Mouse (Mus musculus) liver, embryonic 14.5 days (tissue): ENCODE data around the gene Trhr2. TPM values are rescaled to one million over a fixed set of nuclear protein-coding genes. Genes with fewer than 3 reads are reported as not detected.
"Not testable (repeated sequence)": the region's sequence is repeated elsewhere in the genome, so short reads cannot be mapped to it uniquely, and the experiment has no call there.

Source experiments
- ATAC-seq: fragments of 200-750 bp; cut with Nextera tagmentation; 2 replicates; pipeline ENCODE4 v1.8.0; 2017; ENCODE audit warnings: moderate number of reproducible peaks, mild to moderate bottlenecking, moderate library complexity; ENCODE audit not compliant: insufficient read depth
- DNase-seq, 3 experiments: peaks; one replicate each; pipeline ENCODE4 v3.0.0-alpha.2; 2012 to 2013; ENCODE audit warnings: low read depth in 3 of 3, low spot score in 3 of 3
- H3K27ac ChIP-seq: fragments of 300-500 bp; sonication (generic); 2 replicates; pipeline ENCODE4 v1.5.1; 2014; ENCODE audit warnings: moderate library complexity, mild to moderate bottlenecking, control low read depth, inconsistent platforms
- H3K27me3 ChIP-seq: fragments of 300-500 bp; sonication (generic); 2 replicates; pipeline ENCODE4 v1.6.1; 2014; ENCODE audit warnings: mild to moderate bottlenecking, low read length, moderate library complexity; ENCODE audit not compliant: control insufficient read depth, insufficient read depth
- H3K36me3 ChIP-seq: fragments of 300-500 bp; sonication (generic); replicated peaks from 2 replicates; pipeline ENCODE4 v1.6.1; 2014; ENCODE audit warnings: low read depth; ENCODE audit not compliant: control insufficient read depth, insufficient read depth
- H3K4me1 ChIP-seq, 2 experiments: fragments of 200-500 bp in 1 of 2; fragments of 300-500 bp in 1 of 2; sonication (generic) in 1 of 2; replicated peaks; 2 replicates each; pipeline ENCODE4 v1.6.1; 2012 to 2014; ENCODE audit warnings: antibody characterized with exemption in 1 of 2, inconsistent platforms in 1 of 2, low read length in 1 of 2; ENCODE audit not compliant: control insufficient read depth in 2 of 2, insufficient read depth in 2 of 2
- H3K4me2 ChIP-seq: fragments of 300-500 bp; sonication (generic); 2 replicates; pipeline ENCODE4 v1.6.1; 2014; ENCODE audit warnings: low read depth, mild to moderate bottlenecking, control low read depth, moderate library complexity
- H3K4me3 ChIP-seq, 2 experiments: fragments of 200-500 bp in 1 of 2; fragments of 300-500 bp in 1 of 2; sonication (generic) in 1 of 2; 2 replicates each; pipeline ENCODE4 v1.5.1; 2012 to 2014; ENCODE audit warnings: low read depth in 2 of 2, low read length in 2 of 2, mild to moderate bottlenecking in 2 of 2, control low read depth in 1 of 2, inconsistent platforms in 1 of 2, moderate library complexity in 1 of 2; ENCODE audit not compliant: insufficient read depth in 1 of 2
- H3K9ac ChIP-seq: fragments of 300-500 bp; sonication (generic); replicated peaks from 2 replicates; pipeline ENCODE4 v1.6.1; 2014; ENCODE audit warnings: mild to moderate bottlenecking, control low read depth, moderate library complexity
- H3K9me3 ChIP-seq: fragments of 300-500 bp; sonication (generic); 2 replicates; pipeline ENCODE4 v1.6.1; 2016; ENCODE audit warnings: low read length, mixed read lengths; ENCODE audit not compliant: control insufficient read depth
- CTCF ChIP-seq: IDR thresholded peaks from 2 replicates; pipeline ENCODE4 v1.5.1; 2016; ENCODE audit warnings: antibody characterized with exemption, low read depth, control low read depth
- EP300 ChIP-seq: IDR thresholded peaks from 2 replicates; pipeline ENCODE4 v1.6.1; 2016; ENCODE audit warnings: antibody characterized with exemption, low read depth
- WGBS: fragments of 180-500 bp; shearing (Covaris S2); extraction: QIAGEN DNeasy Blood & Tissue Kit; methylation state at CpG from one replicate; pipeline ENCODE4 v1.1.7; 2014; ENCODE audit not compliant: insufficient replicate concordance; 5-methylcytosine and 5-hydroxymethylcytosine counted together
- polyA plus RNA-seq, 2 experiments: library from polyadenylated mRNA; depleted of rRNA in 1 of 2; stranded (reverse) in 1 of 2; unstranded in 1 of 2; fragments of >200 nt; fragmentation: Nextera tagmentation in 1 of 2; extraction: Ambion mirVana in 1 of 2; gene quantifications; 2 replicates each; pipeline versions ENCODE4 v1.2.1 to v1.2.3; 2012 to 2014

The Trhr2 gene
- polyA plus RNA-seq, 2 experiments, result not detected

DNA sequence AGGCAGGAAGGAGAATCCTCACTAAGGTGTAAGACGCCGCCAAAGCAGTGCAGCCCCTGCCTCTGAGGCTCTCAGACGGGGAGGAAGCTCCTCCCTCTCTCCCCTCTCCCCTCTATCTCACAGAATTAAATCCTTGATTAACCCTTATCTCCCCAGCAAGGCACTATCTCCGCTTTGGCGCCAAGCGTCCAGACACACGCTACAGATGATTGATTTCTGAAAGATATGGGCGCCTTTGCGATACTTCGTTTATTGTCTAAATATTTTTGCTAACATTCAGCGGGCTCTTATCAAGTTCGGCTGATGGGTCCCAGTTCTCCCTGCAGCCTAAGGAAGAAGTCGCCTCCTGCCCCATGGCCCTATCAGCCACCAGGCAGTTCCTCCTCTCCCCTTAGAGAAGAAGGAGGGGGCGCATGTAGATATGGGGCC lies 34.4 kb downstream of the Trhr2 start:
- Histone ChIP-seq H3K9me3 (no peaks in the 10 kb centered on the region), H3K27ac (peak overlapping the region; percentile 90), H3K9ac (peak overlapping the region; percentile 50), H3K4me1 (peaks cover 97% of the 10 kb centered on the region in 2 experiments), H3K36me3 (peaks cover 79% of the 10 kb centered on the region), H3K4me2 (peak overlapping the region; percentile 49), H3K27me3 (no peaks in the 10 kb centered on the region), H3K4me3 (0 out of 4 replicates have a peak overlapping the region, but pooled peaks of 1 of the 2 experiments have one; percentile 4)
- ATAC-seq, result no peak
- TF ChIP-seq EP300, result peak; percentile 54
- no peak for TF ChIP-seq CTCF
- DNase-seq, result no peak
- 11% methylated on average over 14 of the region's 14 CpGs for WGBS

DNA sequence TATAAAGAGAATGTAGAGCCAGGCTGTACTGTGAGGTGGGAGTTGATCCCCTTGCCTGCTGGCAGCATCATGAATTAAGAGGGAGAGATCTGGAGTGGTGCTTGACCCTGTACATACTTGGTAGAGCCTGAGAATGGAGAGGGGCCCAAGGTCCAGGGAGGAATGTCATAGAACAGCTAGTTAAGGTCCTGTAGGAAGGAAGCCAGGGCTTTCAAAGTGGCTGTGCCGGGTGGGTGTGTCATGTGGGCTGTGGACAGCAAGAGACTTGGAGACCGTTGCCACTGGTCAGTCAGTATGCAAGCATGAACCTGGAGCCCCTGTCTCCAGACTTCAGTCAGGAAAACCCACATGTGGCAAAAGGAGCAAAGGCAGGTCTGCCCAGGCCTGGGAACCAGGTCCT lies 35.4 kb downstream of the Trhr2 start:
- H3K36me3 ChIP-seq, result peaks cover 83% of the 10 kb centered on the region
- no peaks in the 10 kb centered on the region for H3K9me3 ChIP-seq
- TF ChIP-seq CTCF (no peak), EP300 (no peak)
- peak overlapping the region; percentile 90 for H3K27ac ChIP-seq
- DNase-seq (no peak), ATAC-seq (no peak)
- H3K4me3 ChIP-seq, result no peak overlapping the region
- peak overlapping the region; percentile 49 for H3K4me2 ChIP-seq
- WGBS, result 62% methylated on average over 2 of the region's 2 CpGs
- peaks cover 97% of the 10 kb centered on the region in 2 experiments for H3K4me1 ChIP-seq
- peak overlapping the region; percentile 50 for H3K9ac ChIP-seq
- H3K27me3 ChIP-seq, result no peaks in the 10 kb centered on the region

DNA sequence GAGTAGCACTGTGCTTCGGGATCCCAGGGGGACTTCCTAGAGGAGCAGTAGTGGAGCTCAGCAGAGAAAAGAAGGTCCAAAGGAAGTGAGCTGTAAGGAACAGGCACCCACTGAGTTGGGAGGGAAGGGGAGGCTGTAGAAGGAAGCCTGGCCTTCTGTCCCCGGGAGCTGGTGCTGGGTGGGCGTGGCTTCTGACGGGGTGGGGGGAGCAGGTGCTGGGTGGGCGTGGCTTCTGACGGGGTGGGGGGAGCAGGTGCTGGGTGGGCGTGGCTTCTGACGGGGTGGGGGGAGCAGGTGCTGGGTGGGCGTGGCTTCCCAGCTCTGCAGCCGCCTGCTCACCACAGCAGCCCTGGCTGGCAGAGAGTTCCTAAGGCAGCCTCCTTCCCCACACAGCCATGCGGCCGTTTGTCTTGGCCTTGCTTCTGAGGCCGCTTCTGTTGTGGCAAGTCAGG lies 36.6 kb downstream of the Trhr2 start:
- DNase-seq, H3K27me3 ChIP-seq, H3K9me3 ChIP-seq: not testable (repeated sequence)
- Histone ChIP-seq H3K36me3 (peaks cover 75% of the 10 kb centered on the region), H3K9ac (peak overlapping the region; percentile 67), H3K27ac (peak overlapping the region; percentile 90), H3K4me1 (peaks cover 97% of the 10 kb centered on the region in 2 experiments), H3K4me3 (peak overlapping the region; percentile 2 to 19; a peak in 3 of 4 replicates), H3K4me2 (peak overlapping the region; percentile 64)
- WGBS, result 1% methylated on average over 11 of the region's 13 CpGs
- ATAC-seq, result peak; percentile 10; the same call in 1 of the 2 replicates

DNA sequence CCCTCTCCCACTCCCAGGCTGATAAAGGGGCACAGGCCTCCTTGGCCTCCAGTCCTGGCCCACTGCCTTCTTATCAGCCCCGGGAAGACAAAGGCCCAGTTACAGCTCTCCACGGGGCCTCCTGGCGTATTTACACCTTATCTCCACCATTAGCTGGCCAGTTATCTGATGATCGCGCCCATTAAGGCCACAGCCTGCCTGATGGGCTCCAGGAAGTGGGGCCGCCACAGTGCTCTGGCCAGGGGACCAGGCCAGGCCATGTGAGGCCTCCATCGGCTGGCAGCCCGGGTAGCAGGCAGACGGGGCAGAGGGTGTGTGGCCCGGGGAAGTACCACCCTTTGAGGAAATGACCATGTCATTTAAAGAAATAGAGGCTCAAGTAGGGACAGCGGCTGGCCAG lies 37.8 kb downstream of the Trhr2 start:
- Histone ChIP-seq H3K27ac (peak overlapping the region; percentile 85), H3K9me3 (no peaks in the 10 kb centered on the region), H3K4me3 (peak overlapping the region in 1 of 2 experiments; percentile 19; a peak in 2 of 4 replicates), H3K27me3 (no peaks in the 10 kb centered on the region), H3K4me1 (peaks cover 97% of the 10 kb centered on the region in 2 experiments), H3K36me3 (peaks cover 70% of the 10 kb centered on the region), H3K4me2 (peak overlapping the region; percentile 64), H3K9ac (peak overlapping the region; percentile 67)
- peak in 1 of 3 experiments; percentile 68 for DNase-seq
- TF ChIP-seq EP300 (peak; percentile 69), CTCF (no peak)
- ATAC-seq, result peak; percentile 16
- WGBS, result 5% methylated on average over 11 of the region's 11 CpGs

DNA sequence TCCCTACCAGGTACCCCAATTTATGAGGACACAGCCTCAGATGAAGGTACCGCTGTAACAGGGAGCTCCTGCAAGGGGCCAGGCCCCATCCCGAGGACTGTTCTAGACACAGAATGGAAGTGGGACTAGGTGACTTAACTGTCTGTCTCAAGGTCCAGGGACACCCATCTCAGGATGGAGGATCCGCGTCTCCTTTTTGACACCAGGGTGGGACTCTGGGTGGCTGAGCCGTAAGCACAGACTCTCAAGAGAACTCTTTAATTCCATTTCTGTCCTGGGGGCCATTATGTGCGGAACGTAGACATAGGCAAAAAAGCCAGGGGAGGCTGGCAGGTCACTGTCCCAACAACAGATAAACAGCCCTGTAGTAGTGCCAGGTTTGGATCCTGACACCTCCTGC lies 38.4 kb downstream of the Trhr2 start:
- H3K4me3 ChIP-seq, result peak overlapping the region; percentile 19 to 34
- WGBS, result 23% methylated on average over 7 of the region's 7 CpGs
- H3K4me2 ChIP-seq, result peak overlapping the region; percentile 64
- ATAC-seq (peak; percentile 1; the same call in 1 of the 2 replicates), DNase-seq (no peak)
- peak overlapping the region; percentile 67 for H3K9ac ChIP-seq
- peaks cover 98% of the 10 kb centered on the region in 2 experiments for H3K4me1 ChIP-seq
- no peaks in the 10 kb centered on the region for H3K9me3 ChIP-seq
- H3K27ac ChIP-seq, result peak overlapping the region; percentile 85
- H3K36me3 ChIP-seq, result peaks cover 70% of the 10 kb centered on the region
- TF ChIP-seq EP300 (no peak), CTCF (no peak)
- H3K27me3 ChIP-seq, result no peaks in the 10 kb centered on the region
